Mouse (Mus musculus): ENCODE data around the gene Hexim2. TPM values are rescaled to one million over a fixed set of nuclear protein-coding genes. Genes with fewer than 3 reads are reported as not detected.

The Hexim2 gene
- total RNA-seq, 1 experiment from 2014 or later, result 3.9 TPM

DNA sequence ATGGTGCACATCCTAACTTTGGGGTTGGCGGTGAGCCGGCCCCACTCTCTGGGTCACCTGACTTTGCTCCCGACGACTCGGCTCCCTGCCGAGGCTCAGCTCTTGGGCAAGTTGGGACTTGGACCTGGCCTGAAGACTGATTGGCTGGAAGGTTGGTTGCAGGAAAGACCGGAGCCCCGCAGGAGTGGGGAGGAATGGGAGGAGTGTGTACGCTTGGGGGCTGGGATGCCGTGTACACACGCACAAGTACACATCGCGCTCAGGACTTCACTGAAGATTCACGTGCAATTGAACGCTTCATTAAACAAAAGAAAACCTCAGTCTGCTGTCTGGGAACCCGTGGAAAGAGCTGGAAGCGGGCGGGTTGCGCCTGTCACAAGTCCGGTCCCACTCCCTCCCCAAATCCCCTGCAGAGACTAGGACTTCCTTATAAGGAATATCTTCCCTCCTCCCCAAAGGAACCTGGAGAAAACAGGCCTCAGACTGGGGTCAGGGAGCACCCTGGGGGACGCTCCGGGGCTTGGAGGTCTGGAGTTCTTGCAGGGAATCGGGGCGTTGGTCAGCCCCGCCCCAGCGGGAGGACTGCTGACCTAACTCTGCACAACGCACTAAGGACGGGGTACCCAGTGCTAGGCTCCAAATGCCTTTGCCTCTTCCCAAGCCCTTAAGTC is 20.2 kb upstream of the Hexim2 start:
- peak; percentile 91 for DNase-seq

DNA sequence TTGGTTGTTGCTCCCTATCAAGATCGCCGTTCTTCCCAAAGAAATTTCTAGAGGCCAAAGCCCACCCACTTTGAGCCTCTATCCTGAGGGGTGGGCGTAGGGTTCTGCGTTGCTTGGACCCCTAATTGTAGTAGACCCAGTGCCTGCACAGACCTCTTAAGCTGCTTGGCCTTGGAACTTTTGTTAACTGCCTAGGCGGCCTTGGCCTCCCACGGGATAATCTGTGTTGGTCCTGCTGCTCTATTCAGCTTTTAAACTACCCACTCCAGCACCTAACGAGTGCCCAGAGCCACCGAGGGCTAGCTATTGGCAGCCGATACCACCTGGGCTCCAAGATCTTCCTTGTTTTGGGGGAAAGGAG is 19.7 kb upstream of the Hexim2 start:
- peak; percentile 57 for DNase-seq

DNA sequence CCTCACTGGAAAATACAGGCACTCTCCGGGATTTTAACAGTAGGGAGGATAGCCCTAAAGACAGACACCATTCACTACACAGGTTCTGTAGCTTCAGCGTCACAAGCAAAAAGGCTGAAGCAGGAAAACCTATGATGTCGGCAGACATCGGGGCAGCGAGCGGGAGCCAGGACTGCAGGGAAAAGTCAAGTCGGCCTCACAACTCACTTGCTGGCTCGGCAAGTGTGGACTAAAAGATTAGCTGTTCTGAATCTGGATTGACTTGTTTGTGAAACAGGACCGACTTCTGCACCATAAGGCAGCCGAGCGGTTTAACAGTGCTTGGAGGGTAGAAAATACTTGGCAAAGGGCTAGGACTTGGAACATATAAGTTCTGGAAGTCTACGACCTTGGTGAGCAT is 19.2 kb upstream of the Hexim2 start:
- peak; percentile 28 for DNase-seq

DNA sequence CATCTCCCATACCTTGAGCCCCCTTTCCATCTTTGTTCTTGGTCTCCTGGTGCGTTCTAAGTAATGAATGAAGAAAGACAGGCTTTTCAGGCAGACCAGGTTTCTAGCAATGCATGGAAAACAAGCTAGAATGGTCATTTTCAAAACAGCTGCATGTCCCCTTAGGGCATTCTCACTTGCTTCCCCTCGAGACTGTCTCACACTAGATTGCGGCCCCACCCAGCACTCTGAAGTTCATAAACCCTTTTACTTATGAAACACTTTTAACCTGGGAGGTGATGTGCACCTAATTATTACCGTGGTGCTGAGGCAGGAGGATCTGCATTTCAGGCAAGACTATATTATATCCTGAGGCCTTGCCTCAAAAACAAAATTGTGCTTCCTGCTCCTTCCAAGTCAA is 18.5 kb upstream of the Hexim2 start:
- no peak for DNase-seq

DNA sequence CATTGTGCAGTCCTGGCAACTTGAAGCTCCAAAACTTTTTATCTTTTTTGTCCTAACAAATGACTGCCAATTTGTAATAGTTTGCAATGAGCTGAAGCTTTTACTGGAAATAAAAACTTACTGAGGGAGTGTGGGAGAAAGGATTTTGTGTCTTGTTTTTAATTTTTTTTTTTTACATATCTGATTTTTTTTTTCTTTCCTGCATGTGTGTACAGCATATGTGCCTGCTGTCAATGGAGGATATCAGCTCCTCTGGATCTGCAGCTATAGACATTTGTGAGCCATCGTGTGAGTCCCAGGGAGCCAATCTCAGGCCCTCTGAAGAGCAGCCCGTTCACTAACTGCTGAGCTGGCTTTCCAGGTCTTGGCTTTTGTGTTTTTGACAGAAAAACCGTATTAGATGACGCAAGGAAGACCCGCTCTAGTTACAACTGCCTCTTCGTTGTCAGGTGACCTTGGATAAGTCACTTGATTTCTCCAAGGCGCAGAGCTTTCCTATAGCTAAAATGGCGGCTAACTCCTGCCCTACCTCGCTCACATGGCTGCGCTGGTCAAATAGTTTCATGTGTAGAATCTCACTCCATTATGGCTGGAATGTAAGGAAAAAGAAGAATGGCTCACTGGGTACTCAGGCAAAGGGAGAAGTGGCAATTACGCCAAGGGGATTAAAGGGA is 17.8 kb upstream of the Hexim2 start:
- DNase-seq, result peak; percentile 18

DNA sequence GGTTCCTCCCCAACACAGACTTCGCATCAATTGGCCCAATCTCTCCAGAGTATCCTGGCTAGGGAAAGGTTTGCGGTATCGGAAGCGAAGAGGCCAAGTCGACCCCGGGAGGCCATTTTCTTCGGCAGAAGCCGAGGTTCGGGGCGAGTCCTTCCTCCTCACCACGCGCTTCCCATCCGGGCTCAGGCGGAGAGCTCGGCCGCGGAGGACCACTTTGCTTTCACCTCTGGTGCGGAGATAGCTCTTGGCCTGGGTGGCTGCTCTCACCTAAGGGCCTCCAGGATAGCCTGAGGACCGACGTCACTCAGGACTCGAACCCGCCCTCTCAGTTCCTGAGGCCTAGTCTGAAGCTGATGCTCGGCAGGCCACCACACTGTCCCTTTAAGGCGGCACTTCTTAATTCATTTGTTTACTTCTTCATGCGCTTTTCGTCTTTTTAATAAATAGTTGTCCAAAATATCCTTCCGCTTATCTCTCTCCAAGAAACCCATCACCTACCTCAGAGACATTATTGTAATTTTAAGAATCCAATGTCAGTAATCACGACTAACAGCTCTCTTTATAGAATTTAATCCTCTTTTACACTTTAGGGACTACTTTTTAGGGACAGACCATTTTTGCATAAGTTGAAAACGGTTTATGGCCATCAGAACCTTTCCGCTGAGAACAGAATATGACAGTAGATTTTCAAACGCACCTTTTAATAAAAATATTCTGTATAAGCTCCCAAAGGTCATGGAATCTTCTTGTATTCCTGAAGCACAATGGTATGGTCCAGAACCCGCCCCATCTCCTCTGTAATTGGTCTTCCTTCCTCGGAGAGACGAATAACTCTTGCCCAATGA is 16.8 kb upstream of the Hexim2 start:
- DNase-seq, result peak; percentile 85

DNA sequence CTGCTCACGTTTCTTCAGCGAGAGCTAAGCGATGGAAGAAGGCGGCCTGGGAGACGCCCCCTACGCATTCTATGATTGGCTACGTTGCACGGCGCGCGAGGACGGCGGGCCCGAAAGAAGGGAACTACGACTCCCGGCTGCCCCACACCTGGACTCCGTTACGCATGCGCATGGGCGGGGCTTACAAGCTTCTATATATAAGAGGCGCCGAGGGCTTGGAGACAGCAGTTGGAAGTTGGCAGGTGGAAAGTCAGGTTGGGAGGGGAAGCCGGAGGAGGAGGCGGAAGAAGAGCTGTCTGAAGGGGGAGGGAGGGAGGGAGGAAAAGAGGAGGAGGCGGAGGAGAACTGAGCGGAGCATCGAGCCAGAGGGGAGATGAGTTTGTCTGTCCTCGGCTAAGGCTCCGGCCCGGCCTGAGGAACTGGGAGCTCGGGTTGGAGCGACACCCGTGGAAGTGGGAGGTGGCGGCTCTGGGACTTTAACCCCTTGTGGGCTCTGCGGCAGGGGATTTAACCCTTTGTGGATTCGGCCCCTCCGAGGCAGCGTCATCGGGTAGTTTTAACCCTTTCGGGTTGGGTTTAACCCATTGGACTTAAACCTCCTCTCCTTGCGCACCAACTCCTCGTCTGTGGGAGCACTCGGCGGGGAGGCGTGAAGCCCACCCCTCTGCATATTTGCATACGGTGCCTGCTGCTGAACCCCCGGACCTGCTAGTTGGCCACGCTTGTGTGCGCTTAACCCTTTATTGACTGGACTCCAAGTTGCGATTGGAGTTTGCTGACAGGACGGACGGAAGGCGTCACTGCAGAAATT is 16.0 kb upstream of the Hexim2 start, which contains the start of gene Hexim1:
Hexim1 (plus strand) TSS at position 224 of the 811 bp plus-strand sequence.
- DNase-seq, result peak; percentile 100

DNA sequence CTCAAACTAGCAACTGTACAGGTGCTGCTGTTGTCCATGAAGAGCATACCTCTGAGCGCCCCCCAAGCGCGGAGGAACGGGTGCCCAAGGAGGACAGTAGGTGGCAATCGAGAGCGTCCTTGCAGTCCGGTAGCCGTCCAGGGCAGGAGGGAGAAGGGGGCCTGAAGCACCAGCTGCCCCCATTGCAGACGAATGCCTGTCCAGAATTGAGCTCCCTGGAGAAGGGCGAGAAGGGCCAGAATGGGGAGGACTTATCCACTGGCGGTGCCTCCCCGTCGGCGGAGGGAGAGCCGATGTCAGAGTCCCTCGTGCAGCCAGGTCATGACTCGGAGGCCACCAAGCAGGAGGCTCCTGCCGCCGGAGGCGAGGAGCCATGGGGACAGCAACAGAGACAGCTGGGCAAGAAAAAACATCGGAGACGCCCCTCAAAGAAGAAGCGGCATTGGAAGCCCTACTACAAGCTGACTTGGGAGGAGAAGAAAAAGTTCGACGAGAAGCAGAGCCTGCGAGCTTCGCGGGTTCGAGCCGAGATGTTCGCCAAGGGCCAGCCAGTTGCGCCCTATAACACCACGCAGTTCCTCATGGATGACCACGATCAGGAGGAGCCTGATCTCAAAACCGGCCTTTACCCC is 15.2 kb upstream of the Hexim2 start:
- DNase-seq, result peak; percentile 90

DNA sequence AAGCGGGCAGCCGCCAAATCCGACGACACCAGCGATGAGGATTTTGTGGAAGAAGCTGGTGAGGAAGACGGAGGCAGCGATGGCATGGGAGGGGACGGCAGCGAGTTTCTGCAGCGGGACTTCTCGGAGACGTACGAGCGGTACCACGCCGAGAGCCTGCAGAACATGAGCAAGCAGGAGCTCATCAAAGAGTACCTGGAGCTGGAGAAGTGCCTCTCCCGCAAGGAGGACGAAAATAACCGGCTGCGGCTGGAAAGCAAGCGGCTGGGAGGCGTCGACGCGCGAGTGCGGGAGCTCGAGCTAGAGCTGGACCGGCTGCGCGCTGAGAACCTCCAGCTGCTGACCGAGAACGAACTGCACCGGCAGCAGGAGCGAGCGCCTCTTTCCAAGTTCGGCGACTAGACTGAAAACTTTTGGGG is 14.6 kb upstream of the Hexim2 start:
- DNase-seq, result peak; percentile 65

DNA sequence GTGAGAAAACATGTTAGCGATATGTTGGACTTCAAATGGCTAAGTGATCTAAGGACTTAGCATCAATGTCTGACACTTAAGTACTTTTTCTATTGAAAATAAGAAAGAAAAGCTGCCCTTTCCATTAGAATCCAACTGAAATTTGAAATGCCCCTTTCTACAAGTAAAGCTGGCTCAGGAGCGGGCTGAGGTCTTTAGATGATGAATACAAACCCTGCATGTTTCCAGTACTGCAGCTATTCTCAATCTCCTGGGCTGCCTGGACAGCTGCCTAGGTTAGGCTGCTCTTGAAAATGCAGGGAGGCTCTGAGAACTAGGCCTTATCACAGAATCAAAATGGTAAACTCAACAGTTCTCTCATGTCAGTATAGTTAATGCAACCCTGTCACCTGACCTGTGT is 13.4 kb upstream of the Hexim2 start:
- DNase-seq, result no peak

DNA sequence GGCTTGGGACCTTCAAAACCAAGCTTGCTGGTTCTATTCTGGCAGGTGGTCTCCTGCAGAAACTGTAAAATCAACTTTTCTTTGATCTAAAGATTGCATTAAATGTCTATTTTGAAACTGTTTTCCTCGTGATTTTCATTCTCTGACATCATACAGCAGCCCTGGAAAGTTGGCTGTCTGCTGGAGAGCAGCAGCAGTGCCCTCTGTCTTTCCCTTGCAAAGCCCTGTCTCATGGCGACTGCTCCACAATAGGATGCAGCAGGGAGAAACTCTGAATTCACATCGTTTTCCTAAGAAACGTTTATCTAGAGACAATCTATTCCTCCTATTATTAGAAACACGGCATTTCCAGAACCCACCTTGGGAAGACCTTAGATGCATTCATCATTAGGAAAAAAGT is 12.6 kb upstream of the Hexim2 start:
- peak; percentile 44 for DNase-seq

DNA sequence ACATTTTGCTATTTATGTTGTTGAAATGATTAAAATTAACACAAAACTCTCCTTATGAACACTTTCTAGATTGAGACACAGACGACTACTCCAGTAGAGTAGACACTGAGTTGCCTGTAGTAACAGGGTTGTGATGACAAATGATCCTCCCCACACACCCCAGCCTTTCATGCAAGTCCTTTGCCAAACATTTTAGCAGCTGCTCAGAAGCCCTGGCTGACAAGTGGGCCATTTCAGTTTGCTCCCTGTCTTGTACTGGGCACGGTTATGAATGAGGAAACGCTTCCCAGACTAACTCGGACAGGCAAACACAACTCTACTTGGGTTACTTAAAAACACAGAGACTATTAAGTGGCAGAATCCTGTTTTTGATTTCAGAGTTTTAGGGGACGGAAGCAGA is 11.9 kb upstream of the Hexim2 start:
- DNase-seq, result peak; percentile 30

DNA sequence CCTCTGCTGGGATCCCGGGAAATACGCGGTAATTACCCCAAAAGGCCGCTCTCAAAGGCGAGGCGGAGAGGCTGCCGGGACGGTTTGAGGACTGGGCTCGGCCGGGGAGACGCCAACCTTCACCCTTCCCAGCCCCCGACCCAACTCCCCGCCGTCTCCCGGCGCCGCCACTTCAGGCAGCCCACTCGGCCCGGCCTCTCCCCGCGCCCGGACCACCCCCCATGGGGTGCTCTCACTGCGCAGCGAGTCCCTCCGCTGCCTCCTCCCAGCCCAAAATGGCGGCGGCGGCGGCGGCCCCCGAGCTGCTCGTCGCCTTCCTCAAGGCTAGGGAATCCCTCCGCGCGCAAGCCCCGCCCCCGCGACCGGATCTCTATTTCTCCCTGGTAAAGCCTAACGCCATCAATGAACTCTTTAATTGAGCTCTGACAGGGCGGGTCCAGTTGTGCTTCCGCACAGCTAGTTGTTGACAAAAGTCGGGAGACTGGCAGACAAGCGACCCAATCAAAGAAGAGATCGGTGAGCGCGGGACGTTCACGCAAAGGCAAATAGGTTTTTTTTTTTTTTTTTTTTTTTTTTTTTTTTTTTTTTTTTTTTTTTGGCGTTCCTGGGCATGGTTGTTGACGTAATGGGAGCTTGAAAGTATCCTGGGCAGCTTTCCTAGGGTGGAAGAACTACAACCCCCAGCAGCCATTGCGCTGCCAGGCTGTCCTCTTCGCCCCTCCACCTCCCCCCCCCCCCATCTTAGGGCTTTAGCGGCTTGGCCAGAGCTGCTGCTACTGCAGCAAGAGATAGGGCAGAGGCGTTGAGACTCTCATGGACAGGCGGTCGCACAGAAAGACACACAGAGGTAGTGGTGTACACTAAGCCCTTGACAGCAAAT is 587 bp downstream of the Hexim2 start:
- peak; percentile 100 for DNase-seq

DNA sequence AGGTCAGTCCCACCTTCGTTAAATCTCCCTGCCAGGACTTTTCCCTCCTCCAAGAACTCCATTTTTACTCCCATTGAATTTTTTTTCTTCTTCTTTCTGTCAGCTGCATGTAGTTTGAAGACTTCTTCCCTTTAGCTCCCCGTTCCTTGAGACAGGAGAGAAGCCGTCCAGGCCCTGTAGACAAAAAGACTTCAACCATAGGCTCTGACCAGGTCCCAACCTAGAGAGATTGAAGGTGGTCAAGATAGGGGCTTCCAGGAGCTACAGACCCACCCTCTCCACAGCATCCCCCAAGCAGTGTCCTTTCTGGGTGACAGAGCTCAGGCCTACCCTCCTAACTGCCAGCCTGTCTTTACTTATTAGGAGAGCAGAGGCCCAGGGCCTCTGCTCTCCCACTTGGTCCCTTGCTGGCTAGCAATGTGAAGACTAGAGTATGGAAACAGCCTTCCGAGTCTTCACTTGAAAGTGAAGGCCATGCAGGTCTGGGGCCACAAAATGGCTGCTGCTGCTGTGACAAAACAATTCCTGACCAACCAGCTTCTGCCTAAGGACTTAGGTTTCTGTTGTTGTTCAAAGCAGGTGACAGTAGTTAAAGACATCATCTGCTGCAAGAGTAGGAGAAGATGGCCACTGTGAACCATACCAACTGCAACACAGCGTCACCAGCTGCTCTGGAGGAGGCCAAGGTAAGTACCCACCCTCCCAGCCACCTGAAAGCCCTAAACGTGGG is 1.4 kb downstream of the Hexim2 start:
- DNase-seq, result no peak

DNA sequence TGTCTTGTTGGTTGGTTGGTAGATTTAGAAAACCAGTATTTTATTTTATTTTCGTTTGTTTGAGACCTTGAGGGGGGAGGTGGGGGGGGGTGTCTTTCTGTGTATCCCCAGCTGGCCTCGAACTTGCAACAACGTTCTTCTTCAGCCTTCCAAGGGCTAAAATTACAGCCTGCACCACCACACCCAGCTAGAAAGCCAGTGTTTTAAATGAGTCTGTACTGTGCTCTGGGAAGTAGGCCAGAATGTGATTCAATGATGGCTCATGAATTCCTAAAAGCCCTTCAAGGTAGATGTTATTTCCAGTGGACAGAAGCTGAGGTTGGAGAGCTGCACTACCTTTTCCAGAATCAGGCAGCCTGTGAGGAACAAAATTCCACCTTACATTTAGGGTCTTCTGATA is 2.0 kb downstream of the Hexim2 start:
- peak; percentile 64 for DNase-seq

DNA sequence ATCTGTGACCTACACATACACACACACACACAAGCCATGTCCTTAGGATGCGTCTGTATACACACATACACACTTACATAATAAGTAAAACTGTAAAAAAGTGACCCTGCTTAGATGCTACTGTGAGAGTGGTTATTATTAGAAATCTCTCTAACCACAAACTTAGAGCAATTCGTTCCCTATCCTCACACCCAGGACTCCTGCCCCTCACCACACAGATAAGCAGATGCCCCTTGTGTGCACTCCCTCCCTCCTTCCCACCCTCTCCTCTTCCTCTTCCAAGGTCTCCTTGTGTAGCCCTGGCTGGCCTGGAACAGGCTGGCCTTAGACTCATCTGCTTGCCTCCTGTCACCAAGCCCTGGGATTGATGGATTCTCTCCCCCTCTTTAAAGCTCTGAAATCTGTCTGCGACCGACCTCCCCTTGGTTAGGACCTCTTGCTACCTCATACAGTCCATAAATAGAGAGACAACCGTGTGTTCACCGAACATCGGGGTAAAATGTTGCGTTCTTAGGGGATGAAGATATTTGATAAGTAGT is 3.9 kb downstream of the Hexim2 start:
- no peak for DNase-seq

DNA sequence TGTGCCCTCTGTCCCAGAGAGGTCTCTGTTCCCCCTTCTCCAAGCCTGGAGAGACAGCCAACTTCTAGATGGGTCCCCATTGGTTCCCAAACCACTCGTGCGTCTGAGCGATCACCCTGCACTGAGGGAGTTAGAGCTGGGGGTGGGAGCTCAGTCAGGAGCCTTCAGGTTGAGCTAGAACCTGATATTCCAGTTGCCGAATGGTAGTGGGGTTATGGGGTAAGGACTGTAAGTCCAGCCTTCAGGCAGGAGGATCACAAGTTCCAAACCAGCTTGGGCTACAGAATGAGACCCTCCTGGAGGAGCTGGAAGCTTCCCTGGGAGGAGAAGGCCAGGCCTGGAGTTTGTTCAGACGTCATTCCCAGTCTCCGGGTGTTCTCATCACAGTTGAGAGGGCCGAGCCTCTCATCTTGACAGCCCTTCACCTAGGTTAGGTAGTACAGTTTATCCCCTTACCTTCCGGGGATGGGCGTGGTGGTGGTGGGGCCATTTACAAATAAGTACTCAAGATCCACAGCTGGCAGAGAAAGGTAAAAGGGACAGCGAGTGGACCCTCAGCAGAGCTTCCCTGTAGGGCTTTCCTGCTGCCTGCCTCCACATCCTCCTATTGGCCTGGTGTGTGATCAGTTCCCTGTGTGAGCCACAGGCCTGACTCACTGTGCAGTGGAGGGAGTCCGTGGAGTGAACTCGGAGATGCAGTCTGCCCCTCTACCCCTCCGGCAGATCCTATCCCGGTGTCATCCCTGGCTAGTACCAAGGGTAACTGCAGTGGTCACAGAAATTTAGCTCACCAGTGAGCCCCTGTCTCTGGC is 7.9 kb downstream of the Hexim2 start:
- peak; percentile 49 for DNase-seq

DNA sequence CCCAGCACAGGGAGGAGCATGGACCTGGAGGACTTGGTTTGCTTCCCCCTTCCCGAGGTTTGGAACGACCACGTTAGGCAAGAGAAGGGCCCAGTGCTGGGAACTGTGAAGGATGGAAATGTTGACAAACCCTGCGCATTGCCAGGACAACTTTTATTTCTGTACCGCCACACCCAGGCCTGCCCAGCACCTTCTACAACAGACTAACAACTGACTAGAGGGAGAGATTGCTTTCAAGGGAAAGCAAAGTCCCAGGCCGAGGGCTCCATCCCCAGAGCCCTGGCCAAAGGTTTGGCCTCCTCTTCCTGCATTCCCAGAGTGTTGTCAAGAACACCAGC is 8.5 kb downstream of the Hexim2 start:
- DNase-seq, result no peak
